Mouse (Mus musculus) layer of hippocampus, adult 9-11 months (tissue): Measurements from ENCODE around the gene Psg19.
"Not testable (repeated sequence)": the region's sequence is repeated elsewhere in the genome, so short reads cannot be mapped to it uniquely, and the experiment has no call there.

ENCODE experiments used
- DNase-seq: peaks from one replicate; pipeline ENCODE4 v3.0.0; 2022

The Psg19 gene

DNA sequence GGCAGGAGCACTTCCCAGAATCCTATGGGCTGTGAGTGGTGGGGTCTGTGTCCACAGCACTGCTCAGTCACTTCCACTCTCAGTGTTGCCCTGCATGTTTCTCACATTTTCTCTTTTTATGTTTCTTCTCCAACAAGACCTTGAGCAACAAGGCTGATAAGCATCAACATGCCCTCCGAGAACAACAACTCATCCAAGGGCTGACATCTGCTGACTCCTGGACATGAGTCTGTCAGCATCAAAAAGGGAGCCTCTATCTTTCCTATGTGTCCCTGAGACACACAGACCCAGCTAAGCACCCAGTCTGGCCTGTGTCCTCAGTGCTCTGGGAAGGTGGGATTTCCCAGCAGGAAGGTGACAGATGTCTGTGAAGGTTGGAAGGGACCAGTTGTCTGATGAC lies at the start of gene Psg19:
Psg19 (minus strand) TSS at position 101 of the 400 bp plus-strand sequence.
- DNase-seq, result no peak

DNA sequence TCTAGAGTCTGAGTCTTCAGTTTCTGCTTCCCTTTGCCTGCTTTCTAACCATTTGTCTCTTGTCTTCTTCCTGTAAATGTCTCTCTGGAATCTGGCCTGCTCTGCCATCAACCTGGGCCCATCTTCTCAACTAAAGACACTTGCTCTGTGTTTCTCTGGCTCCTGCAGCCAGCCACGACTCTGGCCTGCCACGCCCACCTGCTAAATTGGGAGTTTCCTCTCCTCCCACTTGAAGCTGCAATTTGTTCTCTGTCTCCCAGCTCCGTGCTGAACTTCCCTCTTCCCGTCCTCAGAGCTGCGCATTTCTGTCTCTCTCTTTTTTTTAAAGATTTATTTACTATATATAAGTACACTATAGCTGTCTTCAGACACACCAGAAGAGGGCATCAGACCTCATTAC lies 46.5 kb upstream of the Psg19 start:
- DNase-seq, result no peak

DNA sequence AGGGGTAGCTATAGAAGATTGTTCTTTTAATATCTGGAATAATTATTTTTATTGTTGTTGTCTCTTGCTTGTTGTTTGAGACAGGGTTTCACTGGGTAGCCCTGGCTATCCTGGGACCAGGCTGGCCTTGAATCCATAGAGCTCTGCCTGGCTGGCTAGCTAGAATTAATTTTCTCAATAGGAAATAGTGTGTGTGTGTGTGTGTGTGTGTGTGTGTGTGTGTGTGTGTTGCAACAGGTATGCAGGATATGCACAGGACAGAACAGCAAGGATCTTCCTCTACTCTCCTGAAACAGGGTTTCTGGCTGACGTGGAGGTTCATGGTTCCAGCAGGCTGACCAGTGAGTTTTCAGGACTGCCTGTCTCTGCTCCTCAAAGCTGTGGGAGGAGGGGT lies 42.9 kb upstream of the Psg19 start:
- no peak for DNase-seq

DNA sequence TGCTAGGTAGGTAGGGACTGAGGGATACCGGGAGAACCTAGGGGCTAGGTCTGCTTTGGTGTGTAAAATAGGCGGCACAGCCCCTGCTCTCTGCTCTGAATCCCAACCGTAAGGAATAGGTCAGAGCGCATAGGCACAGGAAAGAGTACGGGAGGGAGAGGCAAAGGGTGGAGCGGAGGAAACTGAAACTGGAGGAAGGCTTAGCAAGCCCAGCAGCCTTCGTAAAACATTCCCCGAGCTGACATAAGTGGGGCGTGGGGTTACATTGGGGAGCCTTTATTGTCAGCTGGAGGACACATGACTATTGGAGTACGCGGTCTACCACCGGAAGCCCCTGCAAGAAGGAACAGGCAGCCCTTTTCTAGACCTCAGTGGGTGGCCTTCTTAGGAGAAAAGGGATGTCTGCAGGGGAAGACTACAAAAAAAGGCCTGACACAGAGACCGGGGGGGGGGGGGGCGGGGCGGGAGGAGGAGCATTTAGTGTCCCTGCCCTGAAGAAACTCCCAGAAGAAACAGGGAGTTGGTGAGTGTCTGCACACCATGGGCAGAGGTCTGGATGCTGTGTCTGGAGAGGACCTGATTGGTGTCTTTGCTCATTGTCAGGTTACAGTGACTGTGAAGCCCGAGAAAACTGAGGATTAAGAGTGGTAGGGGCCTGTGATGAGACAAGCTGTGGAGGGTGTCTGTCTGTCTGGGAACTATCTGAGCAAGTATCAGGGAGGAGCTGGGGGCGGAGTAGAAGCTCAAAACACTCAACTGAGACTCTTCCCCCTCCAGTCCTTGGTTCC lies 42.3 kb upstream of the Psg19 start:
- DNase-seq, result peak; percentile 36

DNA sequence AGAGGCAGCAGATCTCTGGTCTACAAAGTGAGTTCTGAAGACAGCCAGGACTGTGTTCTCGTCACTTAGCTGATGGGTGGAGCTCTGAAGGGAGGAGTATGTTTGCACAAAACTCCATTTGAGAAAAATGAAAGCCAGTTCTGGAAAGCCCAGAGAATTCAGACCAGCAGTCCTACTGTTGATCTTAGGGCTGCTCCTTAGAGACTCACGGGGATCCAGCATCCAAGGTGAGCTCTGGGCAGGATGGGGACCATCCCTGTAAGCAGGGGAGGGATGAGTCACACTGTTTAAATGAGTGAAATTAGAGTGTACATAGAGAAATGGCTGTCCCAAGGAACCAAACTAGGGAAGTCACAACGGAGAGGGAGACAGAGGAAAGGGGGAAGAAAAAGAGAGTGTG lies 41.5 kb upstream of the Psg19 start, which contains the start of gene Mill2:
Mill2 (plus strand) TSS at position 102 of the 400 bp plus-strand sequence.
- no peak for DNase-seq

GRCm38 (mm10) chr7:18832298-18832697 lies 34.0 kb upstream of the Psg19 start:
- DNase-seq, result no peak

DNA sequence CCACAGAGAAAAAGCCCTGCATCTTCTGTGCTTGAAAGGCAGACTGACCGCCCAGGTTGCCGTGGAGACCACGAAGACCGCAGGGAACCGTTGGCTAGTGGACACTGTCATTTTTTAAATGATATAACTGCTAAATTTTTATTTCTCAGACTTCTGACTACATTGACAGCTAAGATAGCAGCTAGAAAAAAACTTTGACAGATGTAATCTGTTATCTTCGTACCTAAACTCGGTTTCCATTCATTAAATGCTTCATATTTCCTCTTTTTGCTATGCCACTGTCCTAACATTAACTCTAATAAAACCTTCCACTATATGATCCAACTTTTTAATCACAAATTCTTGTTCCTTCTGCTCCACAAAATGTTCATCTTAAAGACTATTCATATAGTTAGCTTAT lies 31.2 kb upstream of the Psg19 start:
- DNase-seq, result no peak

DNA sequence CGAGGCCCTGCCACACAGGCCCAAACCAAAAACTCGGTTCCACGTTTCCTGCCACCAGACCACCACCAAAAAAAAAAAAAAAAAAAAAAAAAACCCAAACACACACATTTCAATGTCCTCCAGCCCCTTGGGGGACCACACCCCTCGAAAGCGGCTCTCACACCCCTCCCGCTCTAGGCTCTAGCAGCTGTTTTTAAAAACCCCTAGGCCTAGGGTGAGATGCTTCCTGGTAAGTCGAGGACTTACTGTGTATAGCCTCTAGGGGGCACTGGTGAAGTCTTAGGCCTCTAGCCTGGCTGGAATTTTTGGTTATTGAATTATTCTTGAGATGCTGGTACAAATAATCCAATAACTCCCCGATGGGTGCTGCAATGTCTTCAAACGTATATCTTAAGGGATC lies 30.3 kb upstream of the Psg19 start:
- no peak for DNase-seq

DNA sequence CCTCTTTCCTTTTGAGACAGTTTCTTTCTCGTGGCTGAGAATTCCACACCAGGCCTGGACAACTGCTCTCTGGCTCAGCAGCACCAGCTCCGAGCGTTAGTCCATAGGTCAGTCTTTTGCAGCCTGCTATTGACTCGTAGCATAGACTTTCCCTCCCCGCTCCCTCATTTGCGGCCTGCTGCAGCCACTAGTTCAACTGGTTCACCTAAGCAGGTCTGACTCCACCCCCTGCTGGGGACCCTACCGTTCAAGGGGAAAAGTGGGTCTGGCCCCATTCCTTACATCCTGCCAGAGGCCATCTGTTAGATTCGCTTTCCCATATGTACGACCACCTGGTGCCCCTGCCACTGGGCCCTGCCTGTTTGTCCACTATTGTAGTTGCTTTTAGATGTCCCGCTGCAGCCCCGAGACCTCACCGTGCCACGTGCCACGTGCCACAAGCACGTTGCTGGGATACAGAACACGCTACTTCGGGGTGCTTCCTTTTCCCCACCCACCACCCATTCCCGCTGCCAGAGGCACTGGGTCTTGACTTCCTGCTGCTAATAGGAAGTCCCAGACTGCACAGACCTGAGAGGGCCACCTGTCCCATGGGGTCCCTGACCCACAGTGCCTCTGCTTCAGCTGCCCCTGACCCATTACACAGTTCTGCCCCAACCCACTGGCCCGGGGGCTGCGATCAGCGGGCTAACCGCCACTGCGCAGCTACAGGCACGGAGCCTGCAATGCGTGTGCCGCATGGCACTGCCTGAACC lies 29.6 kb upstream of the Psg19 start:
- DNase-seq, result no peak

- no peak for DNase-seq
These were observed 23.2 kb upstream of the Psg19 start, which contains the start of gene Psg17 for GRCm38 (mm10) chr7:18821507-18821906. Gene Psg17 (minus strand): TSS chr7:18821607.

GRCm38 (mm10) chr7:18818301-18818700 lies 20.0 kb upstream of the Psg19 start:
- DNase-seq, result no peak

- DNase-seq, result no peak
These were observed 5.2 kb upstream of the Psg19 start for GRCm38 (mm10) chr7:18803526-18803925.

DNA sequence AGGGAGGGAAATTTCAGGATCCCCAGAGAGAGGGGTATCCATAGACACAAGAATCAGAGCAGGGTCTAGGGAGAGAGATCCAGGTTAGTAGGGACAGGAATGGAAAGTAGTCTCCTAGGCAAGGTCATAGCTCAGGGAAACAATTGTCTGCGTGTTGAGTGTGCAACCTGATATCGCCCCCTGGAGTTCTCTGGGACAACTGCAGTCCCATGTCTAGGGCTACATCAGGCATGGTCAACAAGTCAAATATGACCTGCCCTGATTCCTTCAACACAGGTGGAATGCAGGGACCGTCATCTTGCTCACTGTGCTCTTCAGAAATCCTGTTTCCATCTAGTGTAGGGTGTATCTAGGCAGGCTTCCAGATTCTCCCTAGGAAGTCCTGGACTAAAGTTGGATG lies 809 bp upstream of the Psg19 start:
- no peak for DNase-seq

GRCm38 (mm10) chr7:18790671-18791070 lies 7.6 kb downstream of the Psg19 start:
- DNase-seq, result not testable (repeated sequence)

- not testable (repeated sequence) for DNase-seq
These were observed 17.0 kb downstream of the Psg19 start for GRCm38 (mm10) chr7:18781301-18781700.

DNA sequence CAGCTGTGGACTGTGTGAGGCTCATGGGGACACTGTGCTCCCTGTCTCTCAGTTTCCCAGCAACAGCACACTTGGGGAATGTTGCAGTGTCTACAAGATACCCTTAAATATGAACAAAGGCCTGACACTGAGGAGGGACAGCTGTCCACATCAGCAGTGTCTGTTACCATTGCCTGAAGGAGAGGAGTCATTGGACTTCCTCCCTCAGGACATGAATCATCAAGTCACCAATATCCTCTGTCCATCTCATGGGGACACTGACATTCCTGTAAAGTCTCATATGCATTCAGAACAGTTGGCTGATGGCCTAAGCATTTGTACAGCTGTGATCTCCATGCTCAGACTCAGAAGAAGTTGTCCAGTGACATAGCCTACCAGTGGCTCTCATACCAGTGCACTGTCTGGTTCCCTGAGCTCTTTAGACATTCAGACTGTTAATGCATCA lies 19.0 kb downstream of the Psg19 start:
- DNase-seq, result no peak

DNA sequence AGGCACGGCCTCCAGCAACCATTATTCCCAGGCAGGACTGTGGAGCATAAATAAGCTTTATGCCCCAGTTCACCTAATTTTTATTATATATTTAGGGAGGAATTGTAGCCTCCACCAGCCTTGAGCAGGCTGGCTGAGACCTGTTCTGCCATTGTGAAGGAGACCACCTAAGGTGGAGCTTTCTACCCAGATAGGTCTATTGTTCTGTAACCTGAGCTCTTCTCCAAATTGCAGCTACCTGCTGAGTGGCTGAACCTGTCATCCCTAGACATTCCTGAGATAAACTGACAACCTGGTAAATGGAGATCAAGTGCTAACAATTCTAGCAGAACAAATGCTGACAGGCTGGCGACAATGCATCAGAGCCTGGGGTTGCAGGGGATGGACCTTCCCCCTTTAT lies 35.4 kb downstream of the Psg19 start:
- not testable (repeated sequence) for DNase-seq

DNA sequence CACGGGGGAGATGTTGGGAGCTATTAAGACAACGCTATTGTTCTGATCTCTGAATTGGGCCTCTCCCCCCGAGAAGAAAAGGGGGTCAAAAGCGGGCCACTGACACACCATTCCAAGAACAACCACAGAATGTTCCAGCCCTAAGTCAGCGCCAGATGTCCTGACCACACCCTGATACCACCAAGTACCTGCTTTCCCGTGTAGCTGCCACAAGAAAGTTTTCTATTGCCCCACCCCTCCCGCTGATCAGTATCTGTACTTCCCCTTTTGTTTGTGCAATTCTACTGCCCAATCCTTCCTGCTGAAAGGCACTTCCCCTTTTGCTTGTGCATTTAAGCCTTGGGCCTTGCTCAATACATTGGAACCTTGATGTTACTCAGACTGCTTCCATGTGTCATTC lies 38.2 kb downstream of the Psg19 start:
- DNase-seq, result not testable (repeated sequence)

DNA sequence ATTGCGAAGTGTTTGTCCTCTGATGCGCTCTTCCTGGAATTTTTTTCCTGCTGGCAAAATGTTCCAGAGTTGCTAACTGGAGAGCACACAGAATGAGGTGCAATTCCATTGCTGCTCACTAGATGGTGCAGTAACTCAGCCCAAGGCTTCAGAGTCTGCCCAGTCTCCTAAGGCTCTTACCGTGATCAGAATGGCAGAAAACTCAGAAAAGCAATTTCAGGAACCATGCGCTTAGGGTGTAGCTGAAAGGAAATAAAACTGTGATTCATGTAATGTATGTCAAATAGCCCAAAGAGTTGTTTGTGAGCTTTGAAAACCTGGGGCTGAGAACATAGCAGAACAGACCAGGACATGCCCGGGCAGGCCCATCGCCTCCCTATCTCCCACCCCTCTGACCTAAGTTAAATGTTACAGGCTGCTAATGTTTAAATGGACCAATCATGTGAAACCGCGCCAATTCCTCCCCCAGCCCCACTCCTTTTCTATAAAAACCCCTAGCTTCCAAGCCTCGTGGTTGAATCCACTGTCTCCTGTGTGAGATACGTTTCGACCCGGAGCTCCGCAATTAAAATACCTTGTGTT lies 48.3 kb downstream of the Psg19 start:
- peak; percentile 20 for DNase-seq

DNA sequence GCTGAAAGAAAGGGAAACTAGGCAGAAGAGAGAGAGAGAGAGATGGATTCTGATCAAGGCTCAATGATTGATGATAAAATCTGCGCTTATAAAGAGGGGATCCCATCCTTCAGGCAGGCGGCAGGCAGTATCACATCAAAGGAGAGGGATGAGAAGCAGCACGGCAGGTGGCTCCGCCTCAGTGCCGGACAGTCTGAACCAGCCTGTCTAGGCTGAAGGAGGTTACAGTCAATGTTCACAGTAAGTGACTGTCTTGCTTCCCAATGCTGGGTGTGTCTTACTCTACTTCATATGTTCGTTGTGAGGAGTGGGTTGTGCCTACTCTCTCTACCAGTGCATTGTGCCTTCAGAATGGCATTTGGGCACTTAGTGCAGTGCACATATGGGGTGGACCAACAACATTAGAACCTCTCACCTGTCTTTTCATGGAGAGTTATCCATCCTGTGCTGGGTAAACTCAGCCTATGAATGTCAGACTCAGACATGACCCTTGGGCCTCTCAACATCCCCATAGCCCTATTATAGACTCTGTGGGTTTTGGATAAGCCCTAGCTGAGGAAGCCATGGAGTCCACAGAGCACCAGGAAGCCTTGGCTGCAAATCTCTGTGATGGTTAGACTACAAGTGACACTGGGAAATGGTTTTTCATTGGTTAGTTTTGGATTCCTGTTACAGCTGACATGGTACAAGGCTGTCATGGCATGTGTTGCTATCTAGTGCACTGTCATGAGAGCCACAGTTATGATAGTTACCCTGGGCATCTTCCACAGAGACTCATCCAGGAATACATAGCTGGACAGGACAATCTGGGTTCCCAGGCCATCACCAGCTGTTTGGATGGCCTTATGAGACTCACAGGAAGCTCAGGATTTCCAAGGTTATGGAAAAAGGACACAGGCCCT lies 49.1 kb downstream of the Psg19 start:
- DNase-seq, result no peak

DNA sequence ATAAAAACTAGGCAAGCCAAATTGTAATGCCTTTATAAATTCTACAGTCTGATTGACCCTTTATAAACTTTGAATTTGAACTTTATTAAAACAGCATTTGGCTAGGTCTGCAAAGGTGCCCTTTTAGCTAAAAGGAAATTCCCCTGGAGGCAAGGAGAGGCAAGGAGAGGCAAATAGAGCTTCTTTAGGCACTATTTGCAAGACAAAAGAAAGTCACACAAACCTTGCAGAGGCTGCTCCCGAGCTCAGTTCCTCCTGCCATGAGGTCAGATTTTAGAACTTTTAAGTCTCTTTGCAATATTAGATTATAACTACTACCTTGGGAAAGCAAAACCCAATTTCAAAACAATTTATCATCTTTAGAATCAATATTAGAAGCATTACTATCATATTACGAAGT lies 50.9 kb downstream of the Psg19 start:
- not testable (repeated sequence) for DNase-seq

DNA sequence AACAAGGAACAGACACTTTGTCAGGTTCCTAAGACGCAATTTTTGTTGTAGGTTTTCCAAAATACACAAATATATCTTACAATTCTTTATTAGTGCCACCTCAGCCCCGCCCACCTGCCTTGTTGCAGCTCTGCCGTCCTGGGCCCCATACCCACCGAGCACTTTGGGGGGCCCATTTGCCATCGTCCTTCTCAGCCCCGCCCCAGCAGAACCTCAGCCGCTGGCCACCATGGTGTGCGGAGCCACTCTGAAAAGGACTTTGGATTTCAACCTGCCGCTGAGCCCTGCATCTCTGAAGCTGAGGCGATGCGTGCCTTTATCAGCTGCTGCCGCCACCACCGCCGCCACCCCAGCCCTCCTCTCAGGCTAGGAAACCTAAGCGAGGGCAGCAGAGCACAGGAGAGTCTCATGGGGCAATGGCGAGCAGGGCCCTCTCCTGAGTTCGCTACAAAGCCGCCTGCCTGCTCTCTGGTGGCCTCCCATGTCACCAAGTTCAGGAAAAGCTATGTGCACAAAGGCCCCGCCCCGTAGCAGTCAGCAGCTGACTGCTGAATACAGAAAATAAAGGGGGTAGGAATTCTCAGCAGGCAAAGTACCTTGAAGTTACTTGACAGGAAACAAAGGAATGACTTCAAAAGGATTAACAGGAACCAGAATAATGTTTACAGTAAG lies 52.0 kb downstream of the Psg19 start:
- no peak for DNase-seq
